Mouse (Mus musculus): ENCODE measurements around the gene Zdhhc17.
A peak's percentile ranks its signal among the peaks of the same experiment; 100 is the strongest.

Zdhhc17 gene

DNA sequence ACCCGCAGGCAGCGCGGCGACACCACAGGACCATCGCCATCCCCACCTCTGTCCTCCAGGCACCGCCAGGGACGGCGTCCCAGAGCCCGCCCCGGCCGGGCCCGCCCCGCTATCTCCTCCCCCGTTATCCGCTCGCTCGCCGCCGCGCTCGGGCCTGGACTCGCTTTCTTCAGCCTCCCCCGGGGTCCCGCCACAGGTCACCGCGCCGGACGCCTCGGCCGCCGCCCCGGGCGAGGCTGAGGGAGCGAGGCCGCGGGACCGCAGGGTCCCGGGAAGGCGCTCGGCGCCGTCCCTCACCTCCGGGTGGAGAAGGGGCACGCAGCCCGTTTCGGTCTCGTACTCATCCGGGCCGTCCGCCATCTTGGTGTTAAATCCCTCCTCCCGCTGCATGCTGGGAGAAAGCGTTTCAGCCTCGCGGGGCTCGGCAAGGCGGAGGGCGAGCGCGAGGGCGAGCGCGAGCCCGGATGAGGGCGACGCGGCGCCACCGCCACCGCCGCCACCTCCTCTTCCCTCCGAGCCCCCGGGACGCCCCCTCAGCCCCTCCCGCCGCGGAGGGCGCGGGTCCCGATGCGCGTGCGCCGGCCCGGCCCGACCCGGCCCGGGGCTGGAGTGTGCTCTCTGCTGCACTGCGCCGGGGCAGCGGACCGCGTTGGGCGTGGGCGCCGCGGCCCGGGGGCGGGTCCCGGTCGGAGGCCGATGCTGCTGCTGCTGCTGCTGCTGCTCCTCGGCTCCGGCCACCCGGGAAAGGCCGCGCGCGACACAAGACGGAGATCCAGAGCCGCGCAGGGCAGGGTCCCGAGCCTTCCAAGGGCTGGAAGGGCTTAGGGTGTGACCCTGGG lies at the start of gene Zdhhc17:
TSS of gene Zdhhc17 (minus strand) at position 500 of the 839 bp plus-strand sequence.
- peak; percentile 79 for ATAC-seq (ENCODE audit: low TSS enrichment)

DNA sequence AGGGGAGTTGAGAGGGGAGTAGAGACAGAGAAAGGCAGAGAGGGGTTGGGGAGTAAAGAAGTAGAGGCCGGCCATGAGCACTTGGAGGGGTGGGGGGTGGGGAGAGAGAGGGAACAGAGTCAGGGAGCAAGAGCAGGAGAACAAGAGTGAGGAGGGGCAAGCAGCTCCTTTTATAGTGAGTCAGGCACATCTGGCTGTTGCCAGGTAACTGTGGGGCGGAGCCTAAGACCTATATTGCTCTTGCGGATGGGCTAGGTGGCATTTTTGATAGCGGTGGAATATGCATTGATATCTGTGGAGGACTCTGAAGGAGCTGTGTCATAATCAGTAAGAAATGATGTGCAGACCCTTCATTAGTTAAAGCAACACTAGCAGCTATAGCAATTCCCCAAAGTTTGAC lies 45.8 kb upstream of the Zdhhc17 start:
- no peak for ATAC-seq (ENCODE audit: low TSS enrichment)

DNA sequence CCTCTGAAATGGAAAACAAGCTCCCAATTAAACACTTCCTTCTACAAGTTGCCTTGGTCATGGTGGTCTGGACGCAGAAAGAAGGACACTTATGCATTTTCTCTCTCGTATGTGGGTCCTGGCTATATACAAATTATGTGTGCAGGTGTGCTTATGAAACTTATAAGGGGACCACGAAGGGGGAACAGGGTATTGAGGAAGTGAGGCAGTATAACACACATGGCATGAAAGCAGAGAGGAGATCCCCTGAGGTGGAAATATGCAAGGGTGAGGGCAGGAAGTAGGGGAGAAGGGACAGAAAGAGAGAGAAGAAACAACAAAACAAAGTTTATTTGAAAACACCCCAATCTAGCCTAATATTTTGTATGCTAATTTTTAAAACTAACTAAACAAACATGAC lies 41.7 kb upstream of the Zdhhc17 start:
- no peak for ATAC-seq (ENCODE audit: low TSS enrichment)

DNA sequence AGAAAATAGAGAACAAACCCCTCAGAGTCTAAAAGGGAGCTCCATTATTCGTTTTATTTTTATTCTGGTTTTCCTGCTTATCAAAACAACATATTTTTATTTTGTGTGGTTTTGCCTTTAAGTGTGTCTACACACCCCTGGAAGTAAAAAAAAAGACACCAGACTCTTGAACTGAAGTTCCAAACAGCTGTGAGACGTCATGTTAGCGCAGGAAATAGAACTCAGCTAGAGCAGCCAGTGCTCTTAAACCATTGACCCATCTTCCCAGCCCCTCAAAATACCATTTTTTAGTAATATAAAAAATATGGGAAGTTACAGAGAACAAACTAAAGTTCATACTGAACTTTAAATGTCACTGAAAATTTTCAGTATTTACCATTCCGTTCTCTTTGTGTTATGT lies 40.6 kb upstream of the Zdhhc17 start:
- ATAC-seq (ENCODE audit: low TSS enrichment): no peak

DNA sequence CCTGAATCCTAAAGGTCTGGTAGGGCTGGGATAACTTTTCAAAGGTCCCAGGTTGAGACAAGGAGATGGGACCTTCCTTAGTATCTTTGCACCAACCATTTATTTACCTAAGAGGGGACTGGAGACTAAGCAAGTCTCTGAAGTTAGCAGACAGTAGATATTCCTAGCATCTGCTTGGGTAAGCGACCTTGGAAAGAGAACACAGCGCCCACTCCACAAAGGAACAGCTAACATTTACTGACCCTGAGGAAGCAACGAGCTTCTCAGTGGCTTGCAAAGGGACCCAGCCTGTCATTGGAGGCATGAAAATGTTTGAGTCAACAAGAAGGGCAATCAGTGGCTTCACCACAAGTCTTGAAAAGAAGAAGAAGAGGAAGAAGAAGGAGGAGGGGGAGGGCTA lies 40.1 kb upstream of the Zdhhc17 start:
- no peak for ATAC-seq (ENCODE audit: low TSS enrichment)

DNA sequence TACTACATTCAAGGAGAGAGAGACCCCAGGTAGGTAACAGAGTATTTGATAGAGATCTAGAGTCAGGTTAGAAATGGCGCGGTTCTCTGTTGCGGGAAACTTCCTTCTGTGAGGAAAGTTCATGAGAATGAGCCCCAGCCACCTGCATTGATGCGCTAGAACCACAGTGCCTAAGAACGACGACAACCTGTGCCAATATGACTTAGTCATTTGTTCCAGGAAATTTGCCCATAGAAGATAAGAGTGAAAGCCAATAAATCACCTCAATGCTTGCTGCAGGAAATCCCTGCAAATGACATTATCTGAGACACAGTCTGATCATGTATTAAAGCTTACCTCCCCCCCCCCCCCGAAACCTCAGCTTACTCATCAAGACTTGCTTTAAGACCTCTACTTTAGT lies 38.0 kb upstream of the Zdhhc17 start:
- ATAC-seq (ENCODE audit: low TSS enrichment): no peak

DNA sequence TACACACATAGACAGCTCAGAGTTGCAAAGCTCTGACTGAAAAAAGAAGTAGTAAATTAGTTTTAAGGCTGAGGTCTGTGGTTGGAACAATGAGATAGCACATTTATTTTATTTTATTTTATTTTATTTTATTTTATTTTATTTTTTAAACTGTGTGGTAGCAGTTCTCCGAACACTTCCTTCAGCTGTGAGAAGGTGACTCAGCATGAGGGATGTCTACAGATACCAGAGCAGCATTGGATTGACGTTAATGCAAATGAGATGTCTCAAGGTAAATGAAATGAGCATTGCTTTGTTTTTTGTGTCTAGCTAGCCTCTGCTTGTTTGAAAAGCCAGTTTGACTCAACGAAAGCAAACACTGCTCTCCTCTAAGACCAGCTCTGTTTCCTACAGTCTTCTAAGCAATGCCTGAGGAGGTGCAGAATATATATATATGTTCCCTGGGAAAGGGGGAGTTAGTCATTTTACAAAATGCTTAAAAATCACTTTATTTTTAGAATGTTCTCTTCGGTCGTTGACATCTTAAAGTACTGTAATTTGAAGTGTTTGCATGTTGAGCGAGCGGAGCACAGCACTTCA lies 30.2 kb upstream of the Zdhhc17 start:
- peak; percentile 86 for ATAC-seq (ENCODE audit: low TSS enrichment)

DNA sequence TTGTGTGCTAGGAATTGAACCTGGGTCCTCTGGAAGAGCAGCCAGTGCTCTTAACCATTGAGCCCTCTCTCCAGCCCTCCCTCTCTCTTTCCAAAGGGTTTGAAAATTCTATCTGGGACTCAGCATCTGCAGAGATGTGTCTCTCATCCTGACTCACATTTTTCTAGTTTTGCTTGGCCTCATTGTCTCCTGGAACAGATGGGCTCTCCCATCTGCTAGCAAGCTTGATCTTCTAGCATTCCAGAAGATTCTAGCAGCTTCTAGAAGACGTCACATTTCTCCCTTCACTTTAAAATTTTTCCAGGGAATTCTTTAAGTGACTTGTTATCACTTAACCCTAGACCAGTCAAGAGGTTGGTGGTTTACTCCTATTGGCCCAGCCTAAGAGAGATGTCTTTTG lies 26.9 kb upstream of the Zdhhc17 start:
- peak; percentile 58 for ATAC-seq (ENCODE audit: low TSS enrichment)

DNA sequence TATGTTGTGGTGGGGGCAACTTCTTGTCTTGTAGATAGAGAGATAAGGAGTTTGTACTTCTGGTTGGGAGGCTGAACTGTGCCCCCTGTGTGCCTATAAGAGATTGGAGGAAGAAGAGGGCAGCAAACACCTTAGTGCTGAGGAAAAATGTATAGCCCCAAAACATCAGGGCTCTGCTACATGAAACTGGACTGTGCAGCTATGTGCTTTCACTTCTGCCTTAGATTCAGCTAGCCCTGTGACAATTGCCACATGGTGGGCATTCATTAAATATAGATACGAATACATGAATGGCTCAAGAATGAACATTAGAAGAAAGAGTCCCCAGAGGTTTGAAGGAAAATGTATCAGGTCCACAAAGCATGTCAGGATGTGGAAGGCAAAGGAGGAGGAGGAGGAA lies 25.2 kb upstream of the Zdhhc17 start:
- ATAC-seq (ENCODE audit: low TSS enrichment): no peak

DNA sequence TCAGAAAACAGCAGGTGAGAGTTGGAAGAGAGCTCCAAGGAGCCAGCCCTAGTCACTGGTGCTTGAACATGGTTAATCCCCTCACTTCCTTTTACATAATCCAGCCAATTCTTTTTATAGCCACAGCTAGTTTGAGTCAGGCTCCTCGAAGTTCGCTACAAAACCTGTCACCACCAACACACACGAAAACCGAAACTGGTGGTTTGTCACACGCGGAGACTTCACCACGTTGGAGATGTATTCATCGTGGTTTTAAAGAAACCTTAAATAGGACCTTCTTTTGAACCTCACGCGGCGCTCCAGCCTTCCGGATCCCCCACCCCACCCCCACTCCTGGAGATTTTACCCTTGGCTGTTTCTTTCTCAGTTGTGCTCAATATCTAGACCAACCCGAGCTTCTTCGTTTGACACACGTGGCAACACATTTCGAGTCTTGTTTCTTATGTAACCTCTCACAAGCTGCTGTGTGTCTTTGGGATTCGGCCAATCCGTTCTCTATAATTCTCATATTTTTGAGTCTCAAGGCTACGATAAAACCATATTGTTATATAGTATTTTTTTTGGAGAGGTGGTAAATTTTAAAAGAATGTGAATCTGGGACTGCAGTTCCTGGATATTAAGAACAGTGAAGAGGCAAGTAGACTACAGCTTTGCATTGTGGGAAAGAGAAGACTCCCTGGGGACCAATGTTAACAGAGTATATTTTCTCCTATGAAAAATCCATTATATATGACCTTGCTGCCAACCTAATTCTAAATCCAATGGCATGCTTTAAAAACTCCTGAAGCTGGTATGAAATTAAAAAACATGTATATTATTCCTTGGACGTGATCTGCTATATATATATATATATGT lies 21.8 kb upstream of the Zdhhc17 start:
- peak; percentile 92 for ATAC-seq (ENCODE audit: low TSS enrichment)

DNA sequence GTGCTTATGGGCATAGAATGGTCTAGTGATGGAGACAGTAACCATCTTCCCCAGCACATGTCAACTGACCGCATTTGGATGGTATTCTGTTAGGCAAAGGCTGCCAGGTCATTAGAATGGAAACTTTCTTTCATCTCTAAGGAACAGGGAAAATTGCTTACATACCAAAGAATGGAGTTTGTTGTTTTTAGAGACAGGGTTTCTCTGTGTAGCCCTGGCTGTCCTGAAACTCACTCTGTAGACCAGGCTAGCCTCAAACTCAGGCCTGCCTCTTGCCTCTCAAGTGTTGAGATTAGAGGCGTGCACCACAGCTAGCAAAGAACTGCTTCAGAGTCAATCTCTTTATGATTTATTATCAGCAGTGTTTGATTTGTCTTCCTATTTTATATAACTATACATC lies 20.9 kb upstream of the Zdhhc17 start:
- no peak for ATAC-seq (ENCODE audit: low TSS enrichment)

DNA sequence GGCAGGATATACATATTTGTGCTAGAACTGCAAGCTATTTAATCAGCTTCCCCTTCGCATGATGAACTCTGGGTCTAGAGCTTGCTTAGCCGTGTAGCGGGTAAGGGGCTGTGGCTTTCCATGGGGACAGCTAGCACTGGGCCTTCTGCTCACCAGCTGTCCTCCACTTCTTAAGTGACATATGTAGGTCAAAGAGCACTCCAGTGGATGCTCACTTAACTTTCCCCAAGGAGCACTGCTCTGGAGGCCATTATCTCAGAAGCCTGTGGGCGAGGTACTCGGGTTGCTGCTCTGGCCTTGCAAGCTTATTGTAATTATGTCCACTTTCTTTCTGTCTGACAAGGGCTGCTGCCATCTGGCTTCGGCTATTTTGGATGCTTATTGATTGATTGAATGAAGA lies 16.2 kb upstream of the Zdhhc17 start:
- no peak for ATAC-seq (ENCODE audit: low TSS enrichment)

DNA sequence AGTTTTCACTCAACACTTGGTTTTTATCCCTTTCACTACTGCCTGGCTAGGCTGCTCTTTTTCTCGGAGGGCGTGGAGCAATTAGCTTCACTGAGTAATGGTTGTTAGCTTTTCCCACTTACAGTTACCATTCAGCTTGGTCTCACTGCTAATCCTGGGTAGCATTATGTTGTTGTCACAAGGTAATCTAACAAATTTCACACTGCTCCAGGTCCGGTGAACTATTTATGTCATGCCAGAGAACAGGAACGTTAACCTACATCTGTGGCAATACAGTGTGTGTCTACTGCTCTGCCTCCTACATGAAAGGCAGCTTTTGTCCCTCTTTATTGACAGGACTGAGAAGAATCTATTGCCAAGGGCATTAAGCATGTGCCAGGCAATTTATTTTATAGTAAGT lies 14.8 kb upstream of the Zdhhc17 start:
- no peak for ATAC-seq (ENCODE audit: low TSS enrichment)

DNA sequence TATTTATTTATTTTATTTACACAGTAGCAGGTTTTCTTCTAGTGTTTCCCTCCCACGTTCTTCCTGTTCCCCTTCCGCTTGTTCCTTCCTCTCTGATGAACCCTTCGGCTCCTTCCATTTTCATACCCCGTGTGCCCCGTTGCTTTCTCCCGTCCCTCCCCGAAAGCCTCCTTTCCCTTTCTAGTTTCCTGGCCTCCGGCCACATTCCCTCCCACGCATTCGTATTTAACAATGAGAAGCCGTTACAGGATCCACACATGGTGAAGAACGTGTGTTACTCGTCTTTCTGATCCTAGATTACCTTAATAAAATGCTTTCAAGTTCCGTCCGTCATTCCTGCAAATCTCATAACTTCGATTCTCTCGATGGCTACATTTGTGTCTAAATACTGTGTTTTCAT lies 4.5 kb upstream of the Zdhhc17 start:
- ATAC-seq (ENCODE audit: low TSS enrichment): no peak

DNA sequence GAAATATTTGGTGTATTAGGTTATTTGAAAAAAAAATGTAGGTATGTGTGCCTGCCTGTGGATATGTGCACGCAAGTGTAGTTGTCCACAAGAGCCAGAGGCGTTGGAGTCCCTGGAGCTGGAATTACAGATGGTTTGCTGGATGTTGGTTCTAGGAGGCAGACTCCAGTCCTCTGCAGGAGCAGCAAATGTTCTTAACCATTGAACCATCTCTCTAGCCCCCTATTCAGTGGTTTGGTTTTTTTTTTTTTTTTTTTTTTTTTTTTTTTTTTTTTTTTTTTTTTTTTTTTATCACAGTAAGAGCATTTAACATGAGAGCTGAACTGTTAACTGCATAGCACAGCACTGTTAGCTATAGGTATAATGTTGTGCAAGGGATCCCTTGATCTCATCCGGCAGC lies 3.3 kb upstream of the Zdhhc17 start:
- ATAC-seq (ENCODE audit: low TSS enrichment): no peak

DNA sequence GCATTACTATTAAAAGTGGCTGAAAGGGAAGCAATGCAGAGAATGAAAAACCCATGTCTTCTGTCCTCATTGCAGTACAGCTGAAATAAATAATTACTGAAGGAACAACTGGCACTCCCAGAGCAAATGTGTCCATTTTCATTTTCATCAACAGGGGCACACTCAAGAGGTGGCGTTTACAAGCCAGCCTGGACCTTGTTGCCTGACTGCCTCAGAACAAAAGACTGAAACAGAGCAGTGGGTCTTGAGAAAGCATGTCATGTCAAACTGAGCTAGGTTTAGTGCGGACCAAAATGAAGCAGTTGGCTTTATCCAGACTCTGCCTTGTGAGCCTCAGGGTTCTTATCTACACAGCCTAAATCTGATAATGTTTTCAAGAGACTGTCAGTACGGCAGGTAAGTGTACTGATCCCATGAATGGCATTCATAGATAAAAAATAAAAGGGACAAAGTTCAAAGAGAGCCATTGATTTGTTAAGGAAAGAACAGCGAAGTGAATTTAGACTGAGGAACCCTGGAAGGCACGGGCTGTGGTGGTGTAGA lies 2.6 kb upstream of the Zdhhc17 start:
- no peak for ATAC-seq (ENCODE audit: low TSS enrichment)

DNA sequence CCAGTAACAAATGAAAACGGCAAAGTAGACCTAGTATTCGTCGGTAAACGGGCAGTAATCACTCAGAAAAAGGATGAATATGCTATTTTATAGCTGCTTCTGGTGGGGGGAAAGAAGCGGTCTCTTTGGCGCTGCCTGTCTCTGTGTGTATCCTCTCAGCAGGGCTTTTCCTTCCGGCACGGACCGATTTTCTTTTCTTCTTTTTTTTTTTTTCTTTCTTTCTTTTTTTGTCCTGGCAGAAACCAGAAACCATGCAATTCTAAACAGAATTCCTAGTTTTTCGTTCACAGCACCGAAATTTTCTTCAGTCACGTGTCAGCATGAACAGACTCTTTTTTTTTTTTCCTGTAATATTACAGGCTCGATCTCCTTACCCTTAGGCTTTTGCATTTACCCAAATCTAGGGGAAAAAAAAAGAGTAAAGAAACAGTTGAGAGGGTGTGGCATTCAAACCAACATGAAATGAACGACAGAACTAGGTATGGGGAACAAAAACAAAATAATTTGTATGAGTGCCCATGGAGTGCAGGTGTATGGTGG lies 1.4 kb upstream of the Zdhhc17 start:
- ATAC-seq (ENCODE audit: low TSS enrichment): peak; percentile 13; the same call in 1 of the 2 replicates

DNA sequence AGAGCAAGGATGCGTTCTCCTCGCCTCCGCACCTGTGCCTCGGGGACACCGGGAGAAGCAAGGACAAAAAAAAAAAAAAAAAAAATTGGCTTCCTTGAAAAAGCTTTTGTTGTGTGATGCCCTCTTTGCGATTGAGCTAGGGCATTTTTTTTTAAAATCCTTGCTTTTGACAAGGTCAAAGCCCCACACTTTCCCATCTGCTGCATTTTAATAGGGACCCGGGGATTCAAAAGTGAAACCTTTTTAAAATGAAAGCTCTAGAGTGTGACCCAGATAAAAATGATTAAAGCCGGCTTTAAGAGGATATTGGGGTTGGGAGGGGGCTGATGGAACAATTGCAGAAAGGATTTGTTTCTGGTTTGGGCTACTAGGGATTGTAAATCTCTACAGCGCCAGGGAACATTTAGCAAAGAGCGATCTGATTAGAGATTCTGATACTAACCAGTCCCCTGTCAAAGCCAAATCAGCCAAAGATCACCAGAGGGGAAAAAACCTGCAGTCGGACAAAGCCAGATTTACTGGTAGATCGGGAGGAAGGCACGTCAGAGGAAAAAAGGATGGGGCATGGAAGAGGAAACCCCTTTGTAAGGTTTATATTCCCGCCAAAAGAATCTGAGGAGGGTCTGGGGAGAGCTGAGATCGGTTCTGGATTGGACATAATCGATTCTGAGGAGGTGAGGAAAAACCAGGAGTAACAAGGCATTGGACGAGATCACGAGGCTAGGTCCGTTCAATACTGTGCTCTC lies 713 bp upstream of the Zdhhc17 start:
- ATAC-seq (ENCODE audit: low TSS enrichment): 0 out of 2 replicates have a peak, but pooled peaks have one; percentile 1

DNA sequence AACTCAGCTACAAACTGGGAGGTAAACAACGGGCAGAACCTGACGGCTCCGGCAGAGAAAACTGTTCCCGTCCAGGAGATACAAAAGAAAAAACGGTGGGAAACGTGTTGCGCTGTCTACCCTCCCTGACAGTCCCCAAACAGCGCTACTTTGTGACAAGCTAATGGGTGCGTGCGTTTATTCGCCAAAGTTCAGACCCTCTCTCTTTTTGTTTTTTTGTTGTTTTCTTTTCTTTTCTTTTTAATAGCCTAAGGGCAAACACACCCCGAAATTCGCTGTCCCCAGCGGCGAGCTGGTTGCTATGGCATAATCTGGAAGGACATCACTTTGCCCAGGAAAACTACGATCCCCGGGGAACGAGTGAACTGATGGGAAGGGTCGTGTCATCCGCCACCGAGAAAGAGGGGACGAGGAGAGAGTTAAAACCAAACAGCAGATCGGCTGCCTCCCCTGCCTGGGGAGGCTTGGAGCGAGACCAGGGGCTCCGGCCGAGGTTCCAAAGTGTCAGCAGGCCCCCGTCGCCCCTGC lies 763 bp downstream of the Zdhhc17 start:
- no peak for ATAC-seq (ENCODE audit: low TSS enrichment)

DNA sequence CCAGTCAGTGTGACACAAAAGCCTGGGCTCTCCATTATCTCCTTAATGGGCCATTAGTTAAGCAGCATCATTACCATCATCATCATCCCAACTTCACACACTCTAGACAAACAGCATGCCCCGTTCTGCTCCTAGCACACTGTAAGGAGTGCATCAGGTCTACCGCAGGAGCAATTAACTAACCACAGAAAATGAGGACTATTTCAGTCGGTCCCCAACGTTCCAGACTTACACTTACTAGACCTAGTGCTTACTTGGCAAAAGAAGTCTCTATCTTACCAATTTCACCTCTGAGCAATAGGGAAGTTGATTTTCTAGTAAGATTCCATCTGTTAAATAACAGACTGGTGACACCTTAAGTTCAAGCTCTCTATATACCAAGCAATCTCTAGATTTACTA lies 2.3 kb downstream of the Zdhhc17 start:
- no peak for ATAC-seq (ENCODE audit: low TSS enrichment)

Data from frontal cortex, adult (tissue).